Mouse (Mus musculus) spleen, postnatal 0 days (tissue): Measurements from ENCODE around the gene Rtkn2. TPM values are rescaled to one million over a fixed set of nuclear protein-coding genes. Genes with fewer than 3 reads are reported as not detected.

Source experiments
- polyA plus RNA-seq: library from polyadenylated mRNA; unstranded; fragments of >200 nt; fragmentation: Nextera tagmentation; extraction: Ambion mirVana; gene quantifications from 2 replicates; pipeline ENCODE4 v1.2.1, GENCODE M21; 2015

Rtkn2 gene
- polyA plus RNA-seq: 2.0 and 2.8 TPM in 2 replicates

GRCm38 (mm10) chr10:67979401-67980157, at the start of gene Rtkn2:
Gene Rtkn2 (plus strand): TSS chr10:67979570.

Other genes starting within 250 kb of the Rtkn2 start
- gene Zfp365, start 66.9 kb upstream of the Rtkn2 start, polyA plus RNA-seq: 0.12 and 0.20 TPM in 2 replicates